Mouse (Mus musculus) stomach, embryonic 15.5 days (tissue): ENCODE data around the gene Coq5. TPM values are rescaled to one million over a fixed set of nuclear protein-coding genes. Genes with fewer than 3 reads are reported as not detected.

Experiments
- ATAC-seq: fragments of 200-750 bp; cut with Nextera tagmentation; 2 replicates; pipeline ENCODE4 v1.8.0; 2017; ENCODE audit warnings: low read depth, moderate number of reproducible peaks, moderate TSS enrichment; ENCODE audit not compliant: insufficient read depth, low FRiP score
- H3K27ac ChIP-seq: fragments of 300-500 bp; sonication (generic); 2 replicates; pipeline ENCODE4 v1.5.1; 2015; ENCODE audit warnings: mild to moderate bottlenecking, inconsistent platforms
- H3K27me3 ChIP-seq: fragments of 300-500 bp; sonication (generic); replicated peaks from 2 replicates; pipeline ENCODE4 v1.6.1; 2015; ENCODE audit warnings: inconsistent platforms
- H3K36me3 ChIP-seq: fragments of 300-500 bp; sonication (generic); 2 replicates; pipeline ENCODE4 v1.6.1; 2015; ENCODE audit warnings: inconsistent platforms
- H3K4me1 ChIP-seq: fragments of 300-500 bp; sonication (generic); 2 replicates; pipeline ENCODE4 v1.6.1; 2015; ENCODE audit warnings: inconsistent platforms
- H3K4me2 ChIP-seq: fragments of 300-500 bp; sonication (generic); 2 replicates; pipeline ENCODE4 v1.6.1; 2015; ENCODE audit warnings: mild to moderate bottlenecking, inconsistent platforms
- H3K4me3 ChIP-seq: fragments of 300-500 bp; sonication (generic); replicated peaks from 2 replicates; pipeline ENCODE4 v1.5.1; 2015; ENCODE audit warnings: inconsistent platforms
- H3K9ac ChIP-seq: fragments of 300-500 bp; sonication (generic); 2 replicates; pipeline ENCODE4 v1.6.1; 2015; ENCODE audit warnings: inconsistent platforms
- H3K9me3 ChIP-seq: fragments of 300-500 bp; sonication (generic); 2 replicates; pipeline ENCODE4 v1.6.1; 2016; ENCODE audit warnings: inconsistent platforms
- WGBS: fragments of 180-500 bp; shearing (Covaris S2); methylation state at CpG from one replicate; pipeline ENCODE4 v1.1.7; 2015; 5-methylcytosine and 5-hydroxymethylcytosine counted together
- polyA plus RNA-seq: library from polyadenylated mRNA; unstranded; fragments of >200 nt; fragmentation: Nextera tagmentation; extraction: Ambion mirVana; gene quantifications from 2 replicates; pipeline ENCODE4 v1.2.1, GENCODE M21; 2015

The Coq5 gene
- polyA plus RNA-seq, 1 experiment from 2014 or later = 47.9 TPM

DNA sequence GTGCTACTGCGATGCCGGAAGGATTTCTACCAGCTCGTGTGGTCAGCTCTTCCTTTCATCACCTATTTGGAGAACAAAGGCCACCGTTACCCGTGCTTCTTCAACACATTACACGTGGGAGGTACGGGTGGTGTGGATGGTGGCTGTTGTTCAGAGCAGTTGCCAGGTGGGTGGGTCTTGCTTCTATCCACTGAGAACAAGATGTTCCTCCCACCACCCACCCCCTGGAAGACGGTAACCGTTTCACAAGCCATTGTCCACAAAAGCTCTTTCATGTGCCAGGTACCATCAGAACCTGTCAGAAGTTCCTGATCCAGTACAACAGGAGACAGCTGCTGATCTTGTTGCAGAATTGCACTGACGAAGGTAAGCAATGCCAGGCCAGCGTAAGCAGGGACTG is 39.3 kb upstream of the Coq5 start:
- H3K27me3 ChIP-seq = no peaks in the 10 kb centered on the region
- no peak overlapping the region for H3K4me2 ChIP-seq
- H3K9ac ChIP-seq = no peak overlapping the region
- no peak for ATAC-seq
- H3K36me3 ChIP-seq = peaks cover 53% of the 10 kb centered on the region
- no peak overlapping the region for H3K4me3 ChIP-seq
- 88% methylated on average over 11 of the region's 11 CpGs for WGBS
- no peaks in the 10 kb centered on the region for H3K9me3 ChIP-seq
- peaks cover 11% of the 10 kb centered on the region for H3K4me1 ChIP-seq
- no peak overlapping the region for H3K27ac ChIP-seq

DNA sequence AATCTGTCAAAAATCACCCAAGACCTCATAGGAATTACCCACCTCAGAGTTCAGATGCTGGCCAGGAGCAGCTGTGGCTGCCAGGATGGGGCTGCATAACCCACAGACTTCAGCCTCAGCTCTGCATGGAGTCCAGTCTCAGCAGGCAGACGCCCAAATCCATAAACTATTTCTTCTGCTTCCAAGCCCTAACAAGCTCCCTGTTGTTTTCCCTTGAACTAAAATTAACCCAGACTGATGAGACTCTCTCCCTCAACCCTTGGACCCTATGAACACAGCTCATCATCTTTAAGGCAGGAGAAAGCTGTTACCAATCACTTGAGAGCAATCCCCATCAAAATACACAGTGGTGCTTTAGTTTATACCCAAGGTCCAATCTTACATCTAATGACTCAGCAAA is 24.0 kb upstream of the Coq5 start:
- ATAC-seq = no peak
- H3K9ac ChIP-seq = no peak overlapping the region
- WGBS = 73% methylated on average over 1 of the region's 1 CpGs
- no peaks in the 10 kb centered on the region for H3K9me3 ChIP-seq
- H3K36me3 ChIP-seq = peaks cover 60% of the 10 kb centered on the region
- H3K4me1 ChIP-seq = no peaks in the 10 kb centered on the region
- no peak overlapping the region for H3K4me3 ChIP-seq
- no peak overlapping the region for H3K27ac ChIP-seq
- H3K27me3 ChIP-seq = no peaks in the 10 kb centered on the region
- no peak overlapping the region for H3K4me2 ChIP-seq

DNA sequence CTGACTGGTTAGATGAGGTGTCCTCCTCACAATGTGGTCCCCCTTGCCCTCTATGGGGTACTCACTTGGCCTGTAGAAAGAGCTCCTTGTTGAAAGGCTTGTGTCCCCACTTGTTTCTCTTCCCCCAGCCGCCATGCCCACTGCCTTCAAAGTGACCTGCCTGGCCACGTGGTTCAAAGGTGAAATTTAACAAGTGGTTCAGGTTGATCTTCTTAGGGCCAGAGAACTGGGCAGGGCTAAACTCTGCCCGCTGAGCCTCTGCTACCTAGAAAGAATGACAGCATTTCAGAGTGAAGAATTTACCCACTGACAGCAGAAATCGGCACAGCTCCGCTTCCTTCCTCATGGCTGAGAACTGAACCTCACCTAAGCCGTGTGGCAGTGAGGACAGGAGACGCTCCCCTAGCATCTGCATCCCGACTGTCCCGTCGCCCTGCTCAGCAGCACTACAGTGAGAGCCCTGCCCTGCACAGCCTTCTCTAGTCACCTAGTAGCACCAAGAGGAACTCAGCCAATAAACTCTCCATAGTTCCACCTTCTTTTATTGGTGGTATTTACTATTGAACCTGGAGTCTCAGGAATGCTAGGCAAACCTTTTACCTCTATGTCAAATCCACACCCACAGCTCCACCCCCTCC is 22.4 kb upstream of the Coq5 start:
- Histone ChIP-seq H3K27ac (no peak overlapping the region), H3K36me3 (peaks cover 47% of the 10 kb centered on the region), H3K27me3 (no peaks in the 10 kb centered on the region), H3K4me2 (no peak overlapping the region), H3K4me1 (no peaks in the 10 kb centered on the region), H3K9ac (no peak overlapping the region), H3K4me3 (no peak overlapping the region), H3K9me3 (no peaks in the 10 kb centered on the region)
- WGBS = 82% methylated on average over 10 of the region's 10 CpGs
- no peak for ATAC-seq

GRCm38 (mm10) chr5:115260356-115260755 is 19.1 kb upstream of the Coq5 start:
- 72% methylated on average over 6 of the region's 6 CpGs for WGBS
- Histone ChIP-seq H3K36me3 (peaks cover 42% of the 10 kb centered on the region), H3K9me3 (no peaks in the 10 kb centered on the region), H3K27me3 (no peaks in the 10 kb centered on the region), H3K4me2 (no peak overlapping the region), H3K27ac (no peak overlapping the region), H3K4me1 (no peaks in the 10 kb centered on the region), H3K4me3 (no peak overlapping the region), H3K9ac (no peak overlapping the region)
- ATAC-seq = peak; percentile 59; the same call in 1 of the 2 replicates

- Histone ChIP-seq H3K4me3 (no peak overlapping the region), H3K9me3 (no peaks in the 10 kb centered on the region), H3K27me3 (no peaks in the 10 kb centered on the region), H3K4me1 (peaks cover 3% of the 10 kb centered on the region; the same call in 1 of the 2 replicates), H3K9ac (no peak overlapping the region), H3K27ac (no peak overlapping the region), H3K4me2 (no peak overlapping the region), H3K36me3 (peaks cover 34% of the 10 kb centered on the region)
- WGBS = 83% methylated on average over 8 of the region's 8 CpGs
- ATAC-seq = no peak
These were observed 18.3 kb upstream of the Coq5 start for GRCm38 (mm10) chr5:115261141-115261540.

DNA sequence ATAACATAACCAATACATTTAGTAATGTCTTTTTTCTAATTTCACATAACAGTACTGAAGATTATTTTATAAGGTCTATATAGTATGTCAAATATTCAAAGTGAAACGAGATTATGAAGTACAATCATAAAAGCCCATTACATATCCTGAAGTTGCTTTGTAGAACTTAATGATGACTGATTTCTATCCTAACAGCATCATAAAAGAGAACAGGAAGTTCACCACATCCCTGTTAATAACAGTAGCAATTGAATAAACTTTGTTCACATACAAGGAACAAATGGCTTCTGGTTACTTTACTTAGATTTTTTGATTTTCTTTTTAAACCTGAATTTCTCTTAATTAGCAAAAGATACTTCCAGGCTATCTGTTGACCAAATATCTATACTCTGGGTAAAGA is 17.6 kb upstream of the Coq5 start:
- no peak overlapping the region for H3K27ac ChIP-seq
- peaks cover 7% of the 10 kb centered on the region for H3K4me1 ChIP-seq
- 82% methylated on average over 1 of the region's 1 CpGs for WGBS
- no peaks in the 10 kb centered on the region for H3K27me3 ChIP-seq
- H3K36me3 ChIP-seq = peaks cover 27% of the 10 kb centered on the region
- no peak overlapping the region for H3K9ac ChIP-seq
- H3K4me3 ChIP-seq = no peak overlapping the region
- H3K4me2 ChIP-seq = no peak overlapping the region
- H3K9me3 ChIP-seq = no peaks in the 10 kb centered on the region
- no peak for ATAC-seq

- Histone ChIP-seq H3K4me3 (no peak overlapping the region), H3K4me2 (no peak overlapping the region), H3K9ac (no peak overlapping the region), H3K4me1 (peaks cover 7% of the 10 kb centered on the region), H3K9me3 (no peaks in the 10 kb centered on the region), H3K27me3 (no peaks in the 10 kb centered on the region), H3K36me3 (peaks cover 19% of the 10 kb centered on the region), H3K27ac (no peak overlapping the region)
- ATAC-seq = no peak
- WGBS = 81% methylated on average over 14 of the region's 14 CpGs
These were observed 16.8 kb upstream of the Coq5 start for GRCm38 (mm10) chr5:115262502-115263291.

GRCm38 (mm10) chr5:115266340-115266739 is 13.1 kb upstream of the Coq5 start:
- Histone ChIP-seq H3K27ac (no peak overlapping the region), H3K4me3 (no peak overlapping the region), H3K9ac (no peak overlapping the region), H3K4me1 (peaks cover 28% of the 10 kb centered on the region), H3K27me3 (no peaks in the 10 kb centered on the region), H3K9me3 (no peaks in the 10 kb centered on the region), H3K36me3 (no peaks in the 10 kb centered on the region; the same call in 1 of the 2 replicates), H3K4me2 (no peak overlapping the region)
- 82% methylated on average over 5 of the region's 5 CpGs for WGBS
- no peak for ATAC-seq

GRCm38 (mm10) chr5:115266787-115267468 is 12.5 kb upstream of the Coq5 start:
- Histone ChIP-seq H3K4me2 (no peak overlapping the region), H3K27ac (no peak overlapping the region), H3K4me1 (peaks cover 28% of the 10 kb centered on the region), H3K36me3 (no peaks in the 10 kb centered on the region; the same call in 1 of the 2 replicates), H3K9ac (no peak overlapping the region), H3K9me3 (no peaks in the 10 kb centered on the region), H3K27me3 (no peaks in the 10 kb centered on the region), H3K4me3 (no peak overlapping the region)
- 71% methylated on average over 8 of the region's 8 CpGs for WGBS
- peak; percentile 76 for ATAC-seq

DNA sequence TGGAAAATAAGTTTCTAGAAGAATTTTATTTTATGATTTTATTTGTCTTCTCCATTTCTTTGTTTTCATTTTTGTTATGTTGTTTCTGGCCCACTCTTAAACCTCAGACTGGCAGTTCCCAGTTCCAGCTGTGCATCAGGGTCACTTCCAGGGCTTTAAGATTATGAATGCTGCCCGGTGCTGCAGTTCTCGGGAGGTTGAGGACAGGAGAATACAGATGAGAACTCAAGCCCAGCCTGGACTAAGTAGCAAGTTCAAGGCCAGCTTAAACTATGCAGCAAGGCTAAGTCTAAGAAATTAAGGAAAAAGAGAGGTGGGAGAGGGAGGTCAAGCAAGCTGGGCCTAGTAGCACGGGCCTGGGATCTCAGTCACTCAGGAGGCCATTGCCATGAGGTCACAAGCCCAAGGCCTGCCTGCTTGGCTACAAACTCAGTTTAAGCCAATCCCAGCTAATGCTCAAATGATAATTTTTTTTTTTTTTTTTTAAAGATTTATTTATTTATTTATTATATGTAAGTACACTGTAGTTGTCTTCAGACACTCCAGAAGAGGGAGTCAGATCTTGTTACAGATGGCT is 11.9 kb upstream of the Coq5 start:
- Histone ChIP-seq H3K4me1 (peaks cover 28% of the 10 kb centered on the region), H3K27me3 (no peaks in the 10 kb centered on the region), H3K27ac (no peak overlapping the region), H3K9ac (no peak overlapping the region), H3K9me3 (no peaks in the 10 kb centered on the region), H3K36me3 (no peaks in the 10 kb centered on the region; the same call in 1 of the 2 replicates), H3K4me2 (no peak overlapping the region), H3K4me3 (no peak overlapping the region)
- WGBS = 65% methylated on average over 3 of the region's 3 CpGs
- ATAC-seq = no peak

- WGBS = 26% methylated on average over 3 of the region's 3 CpGs
- H3K9ac ChIP-seq = no peak overlapping the region
- H3K27ac ChIP-seq = no peak overlapping the region
- no peaks in the 10 kb centered on the region; the same call in 1 of the 2 replicates for H3K36me3 ChIP-seq
- H3K4me2 ChIP-seq = no peak overlapping the region
- no peak for ATAC-seq
- peaks cover 28% of the 10 kb centered on the region for H3K4me1 ChIP-seq
- H3K27me3 ChIP-seq = no peaks in the 10 kb centered on the region
- no peaks in the 10 kb centered on the region for H3K9me3 ChIP-seq
- no peak overlapping the region for H3K4me3 ChIP-seq
These were observed 11.2 kb upstream of the Coq5 start for GRCm38 (mm10) chr5:115268266-115268665.
